Mouse (Mus musculus): ENCODE results near the gene Spg7.
"Not testable (repeated sequence)": the region's sequence is repeated elsewhere in the genome, so short reads cannot be mapped to it uniquely, and the experiment has no call there.

DNA sequence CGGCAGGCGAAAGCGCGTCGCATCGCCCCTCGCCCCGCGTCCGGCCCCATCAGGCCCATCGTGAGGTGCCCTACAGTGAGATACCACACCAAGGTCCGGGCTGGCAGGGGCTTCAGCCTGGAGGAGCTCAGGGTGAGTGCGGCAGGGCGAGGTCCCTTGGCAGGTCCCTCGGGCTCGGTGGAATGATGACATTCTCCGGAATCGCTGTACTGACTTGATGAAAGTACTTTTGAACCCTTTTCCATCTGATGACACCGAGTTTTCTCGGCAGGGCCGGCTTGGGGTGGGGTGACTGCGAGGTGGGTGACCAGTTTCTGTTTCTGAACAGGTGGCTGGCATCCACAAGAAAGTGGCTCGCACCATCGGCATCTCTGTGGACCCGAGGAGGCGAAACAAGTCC, 40.1 kb downstream of the Spg7 start:
- not testable (repeated sequence) for TF ChIP-seq POLR2A (IDR thresholded peaks at IDR 0.05; ENCODE audit: insufficient read length, low read depth); POLR2AphosphoS2 (IDR thresholded peaks at IDR 0.05; ENCODE audit: insufficient read length, low read depth); USF1 (IDR thresholded peaks at IDR 0.05; ENCODE audit: low read depth); MYOG (IDR thresholded peaks at IDR 0.05; ENCODE audit: control insufficient read depth in 1 of 3, insufficient read depth in 1 of 3, insufficient read length in 2 of 3, low read depth in 2 of 3); TCF12 (IDR thresholded peaks at IDR 0.05; ENCODE audit: insufficient read depth, poor library complexity, severe bottlenecking); MAX (IDR thresholded peaks at IDR 0.05; ENCODE audit: low read depth); MYOD1 (IDR thresholded peaks at IDR 0.05; ENCODE audit: control insufficient read depth in 1 of 3, insufficient read length in 2 of 3, low read depth in 2 of 3); CEBPB (IDR thresholded peaks at IDR 0.05; ENCODE audit: insufficient read depth, poor library complexity, severe bottlenecking)

Measured in myocyte (in vitro differentiated cells).